Mouse (Mus musculus): Measurements from ENCODE around the gene Olfr802. TPM values are rescaled to one million over a fixed set of nuclear protein-coding genes. Genes with fewer than 3 reads are reported as not detected.

The Olfr802 gene
- not detected in 2 replicates for total RNA-seq (2021)
- long read RNA-seq: 0 reads

DNA sequence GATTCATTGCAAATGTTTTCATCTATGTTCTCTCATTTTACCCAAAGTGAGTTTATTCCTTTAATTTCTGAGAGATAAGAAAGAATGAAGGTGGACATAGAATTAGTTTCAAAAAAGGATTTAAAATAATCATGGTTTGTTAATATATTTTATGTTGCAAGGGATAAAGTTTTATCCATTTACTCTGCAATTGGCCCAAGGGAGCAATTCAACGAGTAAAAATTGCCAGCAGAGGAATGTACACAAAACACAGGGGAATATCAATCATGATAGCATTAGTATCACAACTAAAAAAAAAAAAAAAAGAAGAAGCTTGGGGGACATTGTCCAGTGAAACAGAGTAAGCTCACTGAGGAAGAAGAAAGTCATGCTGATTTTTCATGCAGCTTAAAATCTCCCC, at the start of gene Olfr802:
Gene Olfr802 (minus strand): TSS at position 101 of the 400 bp plus-strand sequence.
- DNase-seq: no peak

DNA sequence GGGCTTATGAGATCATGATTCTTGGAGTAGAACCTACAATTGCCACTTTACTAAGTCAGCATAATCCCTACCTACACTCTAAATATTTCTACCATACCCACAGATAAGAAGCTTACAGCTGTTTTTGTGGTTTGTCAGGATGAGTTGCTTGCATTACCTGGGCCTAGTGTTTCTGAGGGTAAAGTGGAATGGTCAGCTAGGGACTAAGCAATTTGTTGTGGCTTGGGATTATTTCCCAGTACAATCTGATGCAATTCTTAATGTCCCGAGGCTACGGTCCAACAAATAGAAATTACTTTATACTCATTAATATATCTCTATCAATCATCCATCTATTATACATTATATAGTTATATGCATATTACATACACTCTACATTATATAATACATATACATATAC, 41.3 kb upstream of the Olfr802 start, which contains the start of gene Olfr805:
Gene Olfr805 (minus strand): TSS at position 101 of the 400 bp plus-strand sequence.
- no peak for DNase-seq

DNA sequence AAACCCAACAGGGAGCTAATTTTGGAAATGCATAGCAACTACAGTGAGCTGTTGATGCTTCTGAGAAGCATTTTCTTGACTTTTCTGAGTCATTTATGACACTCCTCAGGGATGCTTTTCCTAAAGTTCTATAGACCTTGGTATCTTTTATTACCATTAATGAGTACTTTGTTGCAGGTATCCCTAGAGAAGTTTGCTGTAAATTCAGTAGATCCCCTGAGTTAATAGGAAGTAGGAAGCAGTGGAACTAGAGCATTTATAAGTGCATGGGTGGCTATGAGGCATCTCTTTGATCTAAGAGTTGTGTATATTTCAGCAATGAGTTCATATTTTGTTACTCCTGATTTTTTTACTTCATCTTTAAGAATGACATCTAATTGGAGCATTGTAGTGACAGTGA, 14.9 kb upstream of the Olfr802 start, which contains the start of gene Olfr804:
Gene Olfr804 (plus strand): TSS at position 301 of the 400 bp plus-strand sequence.
- no peak for DNase-seq

DNA sequence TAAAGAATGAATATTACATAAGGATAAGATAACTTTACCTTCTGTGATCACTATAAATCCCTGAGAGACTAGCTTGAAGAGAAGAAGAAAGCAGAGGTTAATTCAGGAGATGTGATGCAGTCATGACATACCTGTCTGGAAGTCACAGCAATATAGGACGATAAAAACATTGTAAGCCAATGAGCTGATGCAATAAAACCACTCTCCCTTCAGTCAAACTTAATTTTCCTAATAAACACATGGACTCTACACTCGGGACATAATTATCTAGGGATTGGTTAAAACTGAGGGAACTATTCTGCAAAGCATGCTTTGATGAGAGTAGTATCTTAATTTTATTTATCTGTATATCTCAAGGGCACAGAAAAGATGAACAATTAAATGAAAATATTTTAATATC, 6.2 kb upstream of the Olfr802 start, which contains the start of gene Olfr803:
Gene Olfr803 (minus strand): TSS at position 101 of the 400 bp plus-strand sequence.
- no peak for DNase-seq

DNA sequence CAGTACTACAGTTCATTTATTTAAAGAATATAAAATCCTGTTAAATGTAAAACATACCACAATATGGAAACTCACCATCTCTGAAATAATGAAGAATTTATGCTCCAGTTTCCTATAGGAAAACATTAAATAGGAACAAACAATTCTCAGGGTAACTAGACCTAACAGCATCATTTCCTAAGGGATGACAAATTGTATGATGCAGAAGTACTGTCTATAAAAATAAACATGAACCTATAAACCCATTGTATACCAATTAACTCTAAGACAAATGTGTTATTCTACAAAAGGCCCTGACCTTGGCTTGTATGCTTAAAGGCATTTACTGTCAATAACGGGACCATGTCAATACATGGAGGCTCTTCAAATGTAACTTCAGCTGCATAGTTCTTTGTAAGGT, 14.2 kb downstream of the Olfr802 start, which contains the start of gene Olfr801:
Gene Olfr801 (minus strand): TSS at position 101 of the 400 bp plus-strand sequence.
- DNase-seq: no peak

DNA sequence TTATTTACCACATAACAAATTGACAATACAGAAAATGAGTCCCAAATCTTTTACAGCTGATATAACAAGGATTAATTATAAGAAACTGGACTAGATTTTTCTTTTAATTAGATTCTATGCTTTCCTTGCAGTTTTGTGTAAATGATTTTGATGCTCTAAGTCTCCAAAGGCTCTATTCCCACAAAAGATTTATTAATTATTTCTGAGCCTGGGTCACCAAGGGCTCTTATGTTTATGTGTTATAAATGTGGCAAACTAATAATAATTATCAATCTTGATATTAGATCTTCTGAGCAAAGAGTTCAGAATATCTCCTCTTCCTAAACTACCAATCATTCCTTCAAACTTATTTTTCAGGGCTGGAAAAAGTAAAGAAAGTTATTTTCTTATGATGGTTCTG, 30.6 kb downstream of the Olfr802 start, which contains the start of gene Olfr800:
Gene Olfr800 (plus strand): TSS at position 301 of the 400 bp plus-strand sequence.
- DNase-seq: no peak

DNA sequence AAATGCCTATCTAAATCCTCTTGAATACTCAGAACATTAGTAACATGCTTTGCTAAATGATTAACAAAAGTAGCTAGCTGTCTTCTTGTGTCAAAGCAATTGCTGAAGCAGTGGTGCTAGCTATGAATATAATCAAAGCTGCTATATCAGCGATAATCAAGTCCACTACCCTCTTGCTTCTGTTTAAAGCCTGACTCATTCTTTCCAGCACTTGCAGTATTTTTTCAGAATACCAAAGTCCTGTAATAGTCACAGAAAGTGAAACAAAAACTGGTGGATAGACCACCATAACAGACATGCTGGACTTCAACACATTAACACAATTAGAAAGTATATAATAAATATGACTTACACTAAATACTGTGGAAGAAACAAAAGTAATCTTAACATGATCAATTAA, 36.2 kb downstream of the Olfr802 start:
- DNase-seq: no peak

DNA sequence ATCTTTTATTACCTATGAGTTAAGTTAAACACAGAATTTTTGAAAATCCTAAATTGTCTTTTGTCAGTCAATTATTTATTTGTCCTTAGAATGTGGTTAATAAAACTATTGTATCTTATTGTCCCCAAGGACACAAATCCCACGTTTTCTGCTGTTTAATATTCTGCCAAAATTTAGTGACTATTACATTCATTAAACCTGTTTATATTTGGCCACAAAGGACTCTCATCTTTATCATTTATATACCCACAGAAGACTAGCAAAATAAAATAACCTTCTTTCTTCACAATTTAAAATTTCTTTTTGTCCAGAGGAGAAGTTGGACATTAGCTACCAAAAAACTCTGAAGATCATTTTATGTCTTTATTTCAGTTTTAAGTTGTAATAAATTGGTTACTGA, 50.8 kb downstream of the Olfr802 start, which contains the start of gene Olfr799:
Gene Olfr799 (plus strand): TSS at position 301 of the 400 bp plus-strand sequence.
- no peak for DNase-seq

DNA sequence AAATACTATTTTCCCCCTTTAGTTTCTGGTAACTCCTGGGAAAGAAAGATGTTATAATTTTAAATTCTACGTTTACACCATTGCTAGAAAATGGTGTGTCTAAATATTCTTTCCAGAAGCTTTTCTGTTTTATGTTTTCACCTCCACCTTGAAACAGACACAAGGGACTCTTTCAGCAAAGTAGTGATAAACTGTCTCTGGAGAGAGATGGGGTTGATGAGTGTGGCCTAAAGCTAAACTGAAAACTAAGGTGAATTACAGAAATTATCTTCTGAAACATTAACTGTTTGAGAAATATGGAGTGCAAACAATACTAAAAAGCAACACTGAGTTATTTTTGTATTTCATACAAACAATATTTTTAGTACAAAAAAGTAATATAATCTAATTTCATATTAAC, 60.1 kb downstream of the Olfr802 start, which contains the start of gene Olfr798:
Gene Olfr798 (minus strand): TSS at position 101 of the 400 bp plus-strand sequence.
- DNase-seq: no peak

Small RNA genes lying within 50 kb of the gene (microRNA-seq; reads per million reads assigned to microRNA genes)
- gene Gm24485: 0 reads per million in 2 experiments

Other genes starting within 250 kb of the Olfr802 start
- gene Olfr787, start 226.3 kb downstream of the Olfr802 start, total RNA-seq (2021): not detected in 2 replicates
- gene Olfr788, start 217.2 kb downstream of the Olfr802 start, total RNA-seq (2021): not detected in 2 replicates
- not detected in 2 replicates for gene Olfr789, start 203.4 kb downstream of the Olfr802 start, total RNA-seq (2021)
- gene Olfr790, start 189.7 kb downstream of the Olfr802 start, total RNA-seq (2021): not detected in 2 replicates
- not detected in 2 replicates for gene Olfr791, start 166.4 kb downstream of the Olfr802 start, total RNA-seq (2021)
- gene Olfr792, start 149.0 kb downstream of the Olfr802 start, total RNA-seq (2021): not detected in 2 replicates
- gene Olfr794, start 120.5 kb downstream of the Olfr802 start, total RNA-seq (2021): not detected in 2 replicates
- not detected in 2 replicates for gene Olfr796, start 75.6 kb downstream of the Olfr802 start, total RNA-seq (2021)
- gene Olfr798, start 60.2 kb downstream of the Olfr802 start, total RNA-seq (2021): not detected in 2 replicates
- gene Olfr799, start 50.7 kb downstream of the Olfr802 start, total RNA-seq (2021): not detected in 2 replicates
- gene Olfr800, start 30.5 kb downstream of the Olfr802 start, total RNA-seq (2021): not detected in 2 replicates
- gene Olfr801, start 14.3 kb downstream of the Olfr802 start, total RNA-seq (2021): not detected in 2 replicates
- not detected in 2 replicates for gene Olfr803, start 6.1 kb upstream of the Olfr802 start, total RNA-seq (2021)
- not detected in 2 replicates for gene Olfr804, start 15.0 kb upstream of the Olfr802 start, total RNA-seq (2021)
- not detected in 2 replicates for gene Olfr805, start 41.2 kb upstream of the Olfr802 start, total RNA-seq (2021)
- not detected in 2 replicates for gene Olfr806, start 53.8 kb upstream of the Olfr802 start, total RNA-seq (2021)
- not detected in 2 replicates for gene Olfr807, start 69.6 kb upstream of the Olfr802 start, total RNA-seq (2021)
- not detected in 2 replicates for gene Olfr808, start 77.3 kb upstream of the Olfr802 start, total RNA-seq (2021)
- not detected in 2 replicates for gene Olfr809, start 86.5 kb upstream of the Olfr802 start, total RNA-seq (2021)
- gene Olfr810, start 106.7 kb upstream of the Olfr802 start, total RNA-seq (2021): not detected in 2 replicates
- gene Olfr811, start 116.2 kb upstream of the Olfr802 start, total RNA-seq (2021): not detected in 2 replicates
- not detected in 2 replicates for gene Olfr812, start 157.9 kb upstream of the Olfr802 start, total RNA-seq (2021)
- gene Olfr813, start 167.2 kb upstream of the Olfr802 start, total RNA-seq (2021): not detected in 2 replicates
- gene Olfr814, start 191.7 kb upstream of the Olfr802 start, total RNA-seq (2021): not detected in 2 replicates
- gene Olfr815, start 217.7 kb upstream of the Olfr802 start, total RNA-seq (2021): not detected in 2 replicates
- gene Olfr816, start 227.4 kb upstream of the Olfr802 start, total RNA-seq (2021): not detected in 2 replicates